Mouse (Mus musculus) brain, embryonic 14.5 days (tissue): ENCODE measurements around the gene Slco2b1. TPM values are rescaled to one million over a fixed set of nuclear protein-coding genes. Genes with fewer than 3 reads are reported as not detected.
"Not testable (repeated sequence)": the region's sequence is repeated elsewhere in the genome, so short reads cannot be mapped to it uniquely, and the experiment has no call there.

Source experiments
- DNase-seq: peaks from one replicate; pipeline ENCODE4 v3.0.0-alpha.2; 2011; ENCODE audit warnings: low read depth
- CTCF ChIP-seq: fragments of 200-500 bp; IDR thresholded peaks from 2 replicates; pipeline ENCODE4 v1.5.1; 2012; ENCODE audit warnings: inconsistent platforms, mild to moderate bottlenecking, moderate library complexity, borderline replicate concordance; ENCODE audit not compliant: insufficient read depth, insufficient read length; ENCODE audit errors: extremely low read depth
- POLR2A ChIP-seq: fragments of 200-500 bp; IDR thresholded peaks from 2 replicates; pipeline ENCODE4 v1.6.1; 2012; ENCODE audit warnings: mild to moderate bottlenecking, inconsistent platforms, borderline replicate concordance; ENCODE audit not compliant: poor library complexity, insufficient read depth, insufficient read length, severe bottlenecking; ENCODE audit errors: extremely low read depth
- polyA plus RNA-seq: library from polyadenylated mRNA; depleted of rRNA; stranded (reverse); fragments of >200 nt; gene quantifications from 2 replicates; pipeline ENCODE4 v1.2.3, GENCODE M21; 2012

Slco2b1 gene
- polyA plus RNA-seq, 1 experiment: 7.9 TPM

- no peak for DNase-seq
- no peak for TF ChIP-seq CTCF
- no peak for TF ChIP-seq POLR2A
These were observed 6.2 kb downstream of the Slco2b1 start for GRCm38 (mm10) chr7:99704736-99705519.

DNA sequence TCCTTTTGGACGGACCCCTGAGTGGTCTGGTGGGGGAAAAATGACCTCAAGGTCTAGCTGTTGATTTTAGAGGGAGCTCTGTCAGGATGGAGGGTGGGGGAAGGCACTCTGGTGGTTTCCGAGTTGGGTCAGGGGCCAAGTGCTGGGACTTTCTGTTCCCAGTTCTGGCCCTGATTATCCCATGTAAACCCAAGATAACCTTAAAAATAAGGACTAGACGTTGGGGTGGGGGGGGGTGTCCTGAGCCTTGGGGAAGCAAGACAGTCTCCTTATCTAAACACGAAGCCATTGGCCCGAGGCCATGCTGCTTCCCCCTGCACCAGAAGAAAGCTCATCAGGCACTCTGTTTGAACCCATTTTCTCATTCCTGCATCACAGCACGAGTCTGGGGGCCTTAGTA, 8.9 kb downstream of the Slco2b1 start:
- TF ChIP-seq POLR2A (no peak), CTCF (no peak)
- DNase-seq: no peak

GRCm38 (mm10) chr7:99700641-99701040, 10.5 kb downstream of the Slco2b1 start:
- TF ChIP-seq CTCF (no peak), POLR2A (no peak)
- DNase-seq: no peak

GRCm38 (mm10) chr7:99699709-99700151, 11.4 kb downstream of the Slco2b1 start:
- peak; percentile 29 for DNase-seq
- TF ChIP-seq POLR2A (no peak), CTCF (no peak)

GRCm38 (mm10) chr7:99699106-99699505, 12.0 kb downstream of the Slco2b1 start:
- peak; percentile 12 for DNase-seq

GRCm38 (mm10) chr7:99698576-99698975, 12.6 kb downstream of the Slco2b1 start:
- TF ChIP-seq CTCF: no peak
- no peak for TF ChIP-seq POLR2A
- no peak for DNase-seq

More at GRCm38 (mm10) chr7:99699106-99699505, 12.0 kb downstream of the Slco2b1 start:
- TF ChIP-seq CTCF (no peak), POLR2A (no peak)

DNA sequence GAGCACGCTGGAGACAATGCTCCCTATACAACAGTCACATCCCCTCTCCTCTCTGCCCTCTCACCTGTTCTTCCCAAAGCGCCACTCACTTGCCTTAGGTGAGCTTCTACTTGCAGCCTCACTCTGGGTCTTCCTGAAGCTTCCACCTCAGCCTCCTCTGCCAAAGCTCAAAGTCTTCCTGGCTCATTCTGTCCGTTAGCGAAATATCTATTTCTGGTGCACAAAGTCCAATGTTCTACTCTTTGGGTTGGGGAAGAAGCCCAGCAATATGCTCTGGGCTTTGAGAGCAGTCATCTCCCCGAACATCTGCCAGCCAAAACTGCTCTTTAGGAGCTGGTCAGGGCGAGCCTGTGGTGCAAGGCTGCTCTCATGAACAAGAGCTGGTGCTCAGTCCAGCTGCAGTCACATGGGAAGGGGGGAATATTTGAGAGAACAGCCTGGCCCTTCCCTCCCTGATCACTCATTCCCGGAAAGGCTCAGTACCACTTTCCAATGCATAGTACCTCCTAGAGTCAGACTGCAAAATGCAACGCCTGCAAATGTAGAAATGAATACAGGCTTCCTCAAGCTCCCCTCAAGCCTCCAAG, 15.6 kb downstream of the Slco2b1 start:
- DNase-seq: no peak
- TF ChIP-seq CTCF: no peak
- no peak for TF ChIP-seq POLR2A

- DNase-seq: not testable (repeated sequence)
These were observed 16.7 kb downstream of the Slco2b1 start for GRCm38 (mm10) chr7:99694424-99694823.

DNA sequence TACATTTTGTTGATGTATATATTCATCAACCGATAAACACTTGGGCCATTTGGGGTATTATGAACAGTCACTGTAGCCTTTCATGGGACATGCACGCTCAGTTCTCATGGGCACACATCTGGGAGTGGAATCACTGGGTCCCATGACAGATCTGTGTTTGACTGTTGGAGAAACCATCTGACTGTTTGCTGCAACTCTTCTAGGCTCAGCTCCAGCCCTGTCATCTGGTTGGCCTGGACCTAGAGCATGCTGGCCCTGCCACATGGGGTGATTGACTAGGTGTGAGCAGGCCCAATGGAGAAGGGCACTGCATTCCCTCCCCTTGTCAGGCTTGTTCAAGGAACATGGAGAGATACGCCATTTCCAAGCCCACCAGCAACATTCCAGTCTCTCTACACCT, 17.2 kb downstream of the Slco2b1 start:
- no peak for DNase-seq
- TF ChIP-seq CTCF (no peak), POLR2A (no peak)

DNA sequence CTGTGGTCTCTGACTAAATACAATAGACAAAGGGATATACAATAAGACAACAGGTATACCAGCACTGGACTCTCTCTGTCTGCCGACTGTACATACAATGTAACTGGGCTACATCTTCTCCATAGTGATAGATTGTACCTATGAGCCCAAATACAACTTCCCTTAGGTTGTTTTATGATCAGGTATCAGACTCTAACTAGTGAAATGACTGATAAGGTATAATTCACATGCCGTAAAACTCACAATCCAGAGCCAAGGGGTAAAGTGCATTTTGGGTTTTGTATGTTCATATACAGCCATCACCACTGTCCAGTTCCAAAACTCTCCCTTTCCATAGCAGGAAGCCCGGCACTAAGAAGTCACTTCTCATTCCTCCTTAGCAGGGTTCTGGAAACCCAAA, 17.8 kb downstream of the Slco2b1 start:
- no peak for TF ChIP-seq POLR2A
- TF ChIP-seq CTCF: no peak
- no peak for DNase-seq

GRCm38 (mm10) chr7:99692396-99692795, 18.7 kb downstream of the Slco2b1 start:
- TF ChIP-seq CTCF: no peak
- no peak for TF ChIP-seq POLR2A
- peak; percentile 11 for DNase-seq

GRCm38 (mm10) chr7:99690819-99691218, 20.3 kb downstream of the Slco2b1 start:
- no peak for DNase-seq
- TF ChIP-seq POLR2A (no peak), CTCF (no peak)
